Comparison of ENCODE assay signal across 8 mouse cellular contexts in genomic region chr11:59663776-59664320, GRCm38 (mm10). TPM values are rescaled to one million over a fixed set of nuclear protein-coding genes. Genes with fewer than 3 reads are reported as not detected.
DNase-seq lines count a peak whose midpoint lies in the region; ATAC-seq and TF ChIP-seq lines count a peak whose summit lies in the region.

No protein-coding gene starts in this region.

- peaks cover 84% of the 10 kb centered on the region for H3K4me1 ChIP-seq in megakaryocyte, embryonic 14.5 days
- peaks cover 26% of the 10 kb centered on the region for H3K4me1 ChIP-seq in forebrain, postnatal 0 days (ENCODE audit: insufficient read depth)
- peaks cover 30% of the 10 kb centered on the region for H3K4me1 ChIP-seq in neural tube, embryonic 12.5 days

- H3K36me3 ChIP-seq in megakaryocyte, embryonic 14.5 days (replicated peaks; ENCODE audit: low read length), result no peaks in the 10 kb centered on the region
- H3K36me3 ChIP-seq in forebrain, postnatal 0 days (ENCODE audit: insufficient read depth), result no peaks in the 10 kb centered on the region
- H3K36me3 ChIP-seq in neural tube, embryonic 12.5 days, result no peaks in the 10 kb centered on the region

- peak overlapping the region; percentile 78 for H3K9ac ChIP-seq in forebrain, postnatal 0 days
- peak overlapping the region; percentile 86 for H3K9ac ChIP-seq in neural tube, embryonic 12.5 days

- H3K9me3 ChIP-seq in megakaryocyte, embryonic 14.5 days, result no peaks in the 10 kb centered on the region
- no peaks in the 10 kb centered on the region for H3K9me3 ChIP-seq in forebrain, postnatal 0 days (ENCODE audit: low read length)
- no peaks in the 10 kb centered on the region for H3K9me3 ChIP-seq in neural tube, embryonic 12.5 days

- peak overlapping the region; percentile 70 for H3K4me2 ChIP-seq in forebrain, postnatal 0 days (ENCODE audit: low read depth)
- peak overlapping the region; percentile 82 for H3K4me2 ChIP-seq in neural tube, embryonic 12.5 days (replicated peaks)

- peak overlapping the region; percentile 94 for H3K4me3 ChIP-seq in megakaryocyte, embryonic 14.5 days (replicated peaks)
- peak overlapping the region; percentile 85 for H3K4me3 ChIP-seq in forebrain, postnatal 0 days (ENCODE audit: low read depth, low read length)
- H3K4me3 ChIP-seq in neural tube, embryonic 12.5 days, result peak overlapping the region; percentile 76

- 11% methylated on average over 3 of the region's 3 CpGs for WGBS in forebrain, postnatal 0 days
- 7% methylated on average over 3 of the region's 3 CpGs for WGBS in neural tube, embryonic 12.5 days

- no peak for DNase-seq in forebrain, postnatal 0 days
- DNase-seq in kidney, postnatal 4 days, result peak; percentile 16 to 31
- DNase-seq in layer of hippocampus, adult 11-12 months (ENCODE audit: low spot score), result no peak
- DNase-seq in c-Kit-positive CD71-positive TER-119-positive erythroid progenitor cells, embryonic 14.5 days (ENCODE audit: low spot score), result no peak
- no peak for DNase-seq in urinary bladder, postnatal 25 days (ENCODE audit: low spot score)

- ATAC-seq in megakaryocyte, adult 5-6 weeks (ENCODE audit: poor library complexity, severe bottlenecking), result no peak
- ATAC-seq in forebrain, postnatal 0 days, result no peak
- no peak for ATAC-seq in neural tube, embryonic 12.5 days (ENCODE audit: low FRiP score, low read depth)

- TF ChIP-seq CTCF in forebrain, postnatal 0 days (IDR thresholded peaks at IDR 0.05; ENCODE audit: low read depth), result peak; percentile 17; the same call in 1 of the 2 replicates

- no peaks in the 10 kb centered on the region for H3K27me3 ChIP-seq in megakaryocyte, embryonic 14.5 days (replicated peaks)
- no peaks in the 10 kb centered on the region for H3K27me3 ChIP-seq in forebrain, postnatal 0 days (ENCODE audit: insufficient read depth, low read length)
- no peaks in the 10 kb centered on the region for H3K27me3 ChIP-seq in neural tube, embryonic 12.5 days (replicated peaks)

- H3K27ac ChIP-seq in forebrain, postnatal 0 days (ENCODE audit: low read depth, low read length), result peak overlapping the region; percentile 88
- no peak overlapping the region for H3K27ac ChIP-seq in neural tube, embryonic 12.5 days

RNA-seq across cellular contexts. Expression of gene Mprip, which starts 2.7 kb away (rescaled TPM):
- 18.0 and 37.2 TPM in 2 replicates for polyA plus RNA-seq in megakaryocyte, embryonic 14.5 days (2012; ENCODE audit: insufficient read depth, low replicate concordance)
- total RNA-seq in megakaryocyte, adult 5-6 weeks (2015), result 23.7 and 26.2 TPM in 2 replicates
- 58.6 and 61.8 TPM in 2 replicates for total RNA-seq in megakaryocyte, adult 5-6 weeks (2017)
- total RNA-seq in forebrain, postnatal 0 days (2014; rRNA removed), result 191 and 205 TPM in 2 replicates
- polyA plus RNA-seq in forebrain, postnatal 0 days (2015; fragmentation: Nextera tagmentation; extraction: Ambion mirVana), result 62.0 and 62.2 TPM in 2 replicates
- polyA plus RNA-seq in neural tube, embryonic 12.5 days (2016; fragmentation: Nextera tagmentation; extraction: Ambion mirVana), result 105 and 123 TPM in 2 replicates

Comparison
In these comparisons a context has a peak if more than half of its experiments do, and no peak if none do; other contexts are left out.
1. DNase-seq: peak in kidney, postnatal 4 days (2 of 2); none in forebrain, postnatal 0 days (single experiment), layer of hippocampus, adult 11-12 months (single experiment), c-Kit-positive CD71-positive TER-119-positive erythroid progenitor cells, embryonic 14.5 days (single experiment) and urinary bladder, postnatal 25 days (single experiment).
2. Peak in every context shown above with its lines, with median percentiles within 50 percentile points of each other: H3K4me3 ChIP-seq.